Mouse (Mus musculus): ENCODE results near the gene Swt1. TPM values are rescaled to one million over a fixed set of nuclear protein-coding genes. Genes with fewer than 3 reads are reported as not detected.

The Swt1 gene
- total RNA-seq, 1 experiment from 2014 or later, result 63.4 TPM

DNA sequence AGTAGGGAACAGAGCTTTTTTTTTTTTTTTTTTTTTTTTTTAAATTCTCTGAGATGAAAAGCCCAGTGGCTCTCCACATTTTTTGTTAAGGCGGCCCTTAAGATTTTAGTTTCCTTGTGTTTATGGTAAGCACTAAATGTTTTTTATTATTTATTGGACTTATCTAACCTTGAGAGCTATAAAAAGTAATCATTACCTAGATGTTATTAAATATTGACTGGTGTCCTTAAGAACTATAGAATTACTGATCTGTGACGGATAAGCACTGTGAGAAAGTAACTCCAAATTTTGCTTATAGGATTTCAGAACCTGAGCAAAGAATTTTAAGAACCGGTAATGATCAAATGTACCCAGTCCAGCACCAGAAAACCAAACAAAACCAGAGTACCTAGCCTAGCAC is 95.4 kb downstream of the Swt1 start:
- ATAC-seq (ENCODE audit: extremely low read depth, insufficient number of reproducible peaks, low FRiP score, poor library complexity, severe bottlenecking), result no peak

DNA sequence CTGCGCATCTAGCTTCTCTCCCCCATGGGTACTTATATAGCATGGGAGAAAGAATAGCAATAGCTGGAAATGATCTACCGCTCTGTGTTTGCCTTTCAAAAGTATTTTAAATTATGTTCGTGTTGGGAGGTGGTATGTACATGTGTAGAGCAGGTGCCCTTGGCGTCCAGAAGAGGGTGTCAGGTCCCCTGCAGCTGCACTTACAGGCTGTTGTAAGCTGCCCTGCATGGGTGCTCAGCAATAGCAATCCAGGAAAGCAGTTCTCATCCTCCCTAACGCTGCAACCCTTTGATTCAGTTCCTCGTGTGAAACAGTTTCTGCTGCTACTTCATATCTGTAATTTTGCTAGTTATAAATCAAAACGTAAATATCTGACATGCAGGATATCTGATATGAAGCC is 98.7 kb downstream of the Swt1 start:
- ATAC-seq (ENCODE audit: extremely low read depth, insufficient number of reproducible peaks, low FRiP score, poor library complexity, severe bottlenecking), result no peak

DNA sequence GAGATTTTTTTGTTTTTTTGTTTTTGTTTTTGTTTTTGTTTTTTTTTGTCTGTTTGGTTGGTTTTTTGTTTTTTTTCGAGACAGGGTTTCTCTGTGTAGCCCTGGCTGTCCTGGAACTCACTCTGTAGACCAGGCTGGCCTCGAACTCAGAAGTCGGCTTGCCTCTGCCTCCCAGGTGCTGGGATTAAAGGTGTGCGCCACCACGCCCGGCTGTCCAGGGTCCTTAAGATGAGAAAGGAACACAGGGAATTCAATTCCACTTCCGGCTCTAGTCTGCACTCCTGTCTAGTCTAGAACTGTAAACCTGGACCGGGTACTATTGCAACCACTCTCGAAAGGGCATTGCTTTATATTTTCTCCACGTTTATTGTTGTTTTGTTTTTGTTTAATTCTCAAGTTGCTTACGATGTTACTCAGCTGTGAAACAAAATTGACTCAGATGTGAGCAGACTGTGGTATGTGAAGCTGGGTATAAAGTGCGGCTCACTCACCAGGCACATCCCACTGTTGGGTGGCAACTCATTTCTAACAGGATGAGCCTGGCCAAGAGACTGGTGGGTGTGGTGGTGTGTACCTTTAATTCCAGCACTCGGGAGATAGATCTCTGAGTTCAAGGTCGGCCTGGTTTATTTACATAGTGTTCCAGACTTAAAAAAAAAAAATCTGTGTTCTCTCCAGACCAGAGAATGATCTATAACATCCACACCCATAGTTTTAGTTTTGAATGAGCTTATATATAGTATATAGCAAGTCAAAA is 99.7 kb downstream of the Swt1 start:
- no peak for ATAC-seq (ENCODE audit: extremely low read depth, insufficient number of reproducible peaks, low FRiP score, poor library complexity, severe bottlenecking)

DNA sequence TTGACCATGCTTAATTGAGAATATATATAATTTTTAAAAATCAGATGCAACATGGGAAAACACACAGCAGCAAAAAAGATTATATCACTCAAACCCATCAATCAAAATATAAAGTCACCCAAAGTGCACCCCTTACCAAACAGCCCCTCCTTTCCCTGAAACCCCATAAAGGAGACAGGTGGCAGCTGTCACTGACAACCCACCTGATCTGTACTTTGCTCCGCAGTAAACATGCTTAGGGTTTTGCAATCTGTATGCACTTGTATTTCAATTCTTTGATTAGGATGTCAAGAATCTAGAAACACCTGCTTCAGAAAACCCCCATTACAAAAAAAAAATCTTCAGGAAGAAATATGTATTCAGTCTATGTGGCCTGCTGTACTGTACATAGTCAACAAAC is 102.9 kb downstream of the Swt1 start:
- ATAC-seq (ENCODE audit: extremely low read depth, insufficient number of reproducible peaks, low FRiP score, poor library complexity, severe bottlenecking), result no peak

DNA sequence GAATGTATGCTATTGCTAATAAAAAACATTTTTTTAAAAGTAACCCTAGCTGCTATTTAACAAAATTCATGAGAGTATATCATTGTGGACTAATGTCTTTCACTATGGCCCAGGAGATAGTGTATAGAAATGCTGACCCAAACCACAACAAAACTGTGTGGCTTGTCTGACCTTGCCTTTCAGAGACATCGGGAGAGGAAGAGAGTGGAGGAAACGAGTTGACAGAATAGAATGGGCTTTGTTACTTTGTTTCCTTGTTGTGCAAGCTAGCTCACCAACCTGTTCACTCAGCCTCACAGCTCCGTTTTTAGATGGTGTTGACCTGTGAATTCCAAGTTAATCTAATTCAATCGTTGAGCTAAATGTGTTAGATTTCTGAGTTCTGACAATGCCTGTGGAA is 107.8 kb downstream of the Swt1 start:
- no peak for ATAC-seq (ENCODE audit: extremely low read depth, insufficient number of reproducible peaks, low FRiP score, poor library complexity, severe bottlenecking)

DNA sequence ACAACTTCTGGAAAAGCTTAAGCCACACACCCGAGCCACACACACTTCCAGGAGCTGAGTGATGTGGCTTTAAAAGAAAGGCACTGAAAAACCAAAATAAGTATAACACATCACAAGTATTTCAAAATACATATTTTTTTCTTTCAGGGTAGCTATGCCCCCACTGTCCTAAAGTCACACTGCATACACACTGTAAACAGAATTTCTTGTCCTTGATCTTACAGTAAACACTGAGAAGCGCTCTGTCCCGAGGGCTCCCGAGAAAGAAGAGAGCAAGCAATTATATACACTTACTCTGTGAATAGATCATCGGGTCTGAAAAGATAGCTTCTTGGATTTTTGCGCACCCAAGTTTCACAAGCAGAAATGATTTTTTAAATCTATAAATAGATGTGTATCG is 109.0 kb downstream of the Swt1 start:
- ATAC-seq (ENCODE audit: extremely low read depth, insufficient number of reproducible peaks, low FRiP score, poor library complexity, severe bottlenecking), result no peak

Other genes with a start within 250 kb of the Swt1 start
- gene Gm47985, start 245.9 kb downstream of the Swt1 start, total RNA-seq (2017), result not detected in 2 replicates
- 0.61 TPM in 1 of 2 replicates, not detected in the other for gene Gm8947, start 236.1 kb downstream of the Swt1 start, total RNA-seq (2017)
- gene Gm47995, start 230.0 kb downstream of the Swt1 start, total RNA-seq (2017), result not detected in 2 replicates
- not detected in 2 replicates for gene 3110040M04Rik, start 224.3 kb downstream of the Swt1 start, total RNA-seq (2017)
- gene Gm47996, start 218.3 kb downstream of the Swt1 start, total RNA-seq (2017), result not detected in 2 replicates
- 318 and 362 TPM in 2 replicates for gene Ivns1abp, start 84.0 kb downstream of the Swt1 start, total RNA-seq (2017)
- 64.9 and 66.6 TPM in 2 replicates for gene Trmt1l, start 87 bp upstream of the Swt1 start, total RNA-seq (2017)
- gene Rnf2, start 72.5 kb upstream of the Swt1 start, total RNA-seq (2017), result 90.8 and 93.3 TPM in 2 replicates
- 121 and 130 TPM in 2 replicates for gene Fam129a, start 142.7 kb upstream of the Swt1 start, total RNA-seq (2017)

Measured in neutrophil, adult 5-6 weeks (primary cell).